Mouse (Mus musculus): ENCODE data around the gene Gdf2.

DNA sequence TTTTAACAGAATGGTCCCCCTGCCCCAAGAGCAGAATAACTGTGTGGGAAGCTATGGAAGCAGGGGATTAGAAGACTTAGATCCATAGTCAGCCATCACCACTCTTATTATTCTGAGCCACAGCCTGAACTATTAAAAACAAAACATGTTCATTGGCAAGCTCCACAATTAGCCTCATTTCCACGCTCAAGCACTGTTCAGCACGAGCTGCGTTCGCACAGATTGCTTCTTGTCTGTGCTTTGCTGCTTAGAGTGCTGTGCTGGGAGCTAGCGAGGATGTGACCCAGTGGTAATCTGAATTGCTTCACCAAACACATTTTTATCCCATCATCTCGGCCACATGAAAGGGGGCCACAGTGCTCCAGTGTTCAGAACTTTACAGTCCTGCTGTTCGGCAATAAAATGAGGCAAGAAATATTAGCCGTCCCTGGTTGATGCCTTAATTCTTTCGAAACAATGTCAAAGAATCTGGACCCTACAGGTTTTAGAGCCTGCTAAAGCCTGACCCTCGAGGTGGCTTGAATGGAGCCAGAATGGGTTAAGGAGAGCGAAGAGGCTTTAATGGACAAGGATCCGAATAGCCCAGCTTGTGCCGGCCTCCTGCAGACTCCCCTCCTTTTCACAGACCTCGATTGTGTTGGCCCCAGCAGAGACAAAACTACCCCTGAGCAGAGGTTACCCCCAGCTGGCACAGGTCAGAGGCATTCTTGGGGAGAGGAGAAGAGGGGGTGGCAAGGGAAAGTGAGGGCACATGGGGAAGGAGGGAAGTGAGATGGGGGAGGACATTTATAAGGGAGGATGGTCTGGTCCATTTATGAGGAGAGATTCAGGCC lies 19.9 kb upstream of the Gdf2 start:
- TF ChIP-seq CTCF (IDR thresholded peaks at IDR 0.05; ENCODE audit: borderline replicate concordance, insufficient read depth, low read length) = no peak
- no peak for TF ChIP-seq POLR2A (IDR thresholded peaks at IDR 0.05; ENCODE audit: low read depth, low read length)
